Mouse (Mus musculus): Measurements from ENCODE around the gene Pdzk1ip1.

DNA sequence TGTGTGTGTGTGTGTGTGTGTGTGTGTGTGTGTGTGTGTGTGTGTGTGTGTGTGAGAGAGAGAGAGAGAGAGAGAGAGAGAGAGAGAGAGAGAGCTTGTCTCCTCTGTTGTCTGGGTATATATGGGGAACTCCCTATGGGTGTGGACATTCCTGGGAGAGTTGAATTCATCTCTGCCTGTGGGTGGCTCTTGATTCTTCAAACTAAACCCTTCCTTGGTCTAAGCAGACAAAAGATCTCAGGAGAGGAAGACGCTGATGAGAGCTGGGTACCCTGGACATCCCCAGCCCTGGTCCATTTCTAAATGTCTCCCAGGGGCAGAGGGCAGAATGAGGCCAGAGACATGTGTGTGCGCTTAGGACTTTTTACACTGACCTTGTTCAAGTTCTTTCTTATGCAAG lies 5.5 kb downstream of the Pdzk1ip1 start:
- TF ChIP-seq EP300 (IDR thresholded peaks at IDR 0.05; ENCODE audit: low read depth in 1 of 2, low read length in 2 of 2) = no peak
- no peak for TF ChIP-seq CTCF (IDR thresholded peaks at IDR 0.05 in 2 of 3, conservative IDR thresholded peaks at IDR 0.05 in 1 of 3; ENCODE audit: control insufficient read depth in 1 of 3, insufficient read depth in 1 of 3, low read depth in 2 of 3, low read length in 3 of 3, poor library complexity in 1 of 3, severe bottlenecking in 1 of 3)
